ENCODE assay signal across 8 mouse cellular contexts in the genomic region with DNA sequence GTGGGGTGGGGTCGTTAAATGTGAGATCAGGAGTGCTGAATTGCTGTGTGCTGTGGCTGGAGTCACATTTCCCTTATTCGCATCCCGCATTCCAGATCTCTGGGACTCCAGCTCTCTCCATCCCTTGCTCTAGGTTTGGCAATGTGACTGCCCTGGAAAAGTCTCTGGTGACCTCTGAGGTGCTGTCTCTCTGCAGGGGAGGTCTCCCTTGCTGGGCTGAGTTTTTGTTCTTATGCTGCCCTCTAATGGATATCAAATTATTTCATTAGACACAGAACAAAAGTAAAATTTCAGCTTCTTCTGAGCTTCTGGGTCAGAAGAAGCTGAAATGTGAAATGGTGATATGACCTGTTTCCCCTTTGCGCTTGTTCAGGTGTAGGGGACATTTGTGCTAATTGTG.
DNase-seq lines count a peak whose midpoint lies in the region; ATAC-seq and TF ChIP-seq lines count a peak whose summit lies in the region.

No protein-coding gene starts in this region.

- ATAC-seq in liver, postnatal 0 days: no peak
- no peak for ATAC-seq in liver, embryonic 11.5 days (replicated peaks; ENCODE audit: low FRiP score)
- no peak for ATAC-seq in hindbrain, embryonic 12.5 days (ENCODE audit: low FRiP score)

- DNase-seq in liver, postnatal 0 days: no peak
- no peak for DNase-seq in liver, embryonic 11.5 days (ENCODE audit: low spot score)
- DNase-seq in cerebellum, adult 9-10 months: peak; percentile 51
- DNase-seq in retina, embryonic 14.5 days (ENCODE audit: low spot score): peak; percentile 57
- no peak for DNase-seq in spleen, postnatal 36 days (ENCODE audit: low spot score in 2 of 2)
- DNase-seq in urinary bladder, adult 2 months (ENCODE audit: low spot score): no peak
- no peak for DNase-seq in thymus, adult 18-20 months

- no peaks in the 10 kb centered on the region for H3K9me3 ChIP-seq in liver, postnatal 0 days (ENCODE audit: low read length)
- H3K9me3 ChIP-seq in liver, embryonic 11.5 days (ENCODE audit: control insufficient read depth, low read length): no peaks in the 10 kb centered on the region
- H3K9me3 ChIP-seq in hindbrain, embryonic 12.5 days (replicated peaks): no peaks in the 10 kb centered on the region

- H3K9ac ChIP-seq in liver, postnatal 0 days (replicated peaks): no peak overlapping the region
- H3K9ac ChIP-seq in liver, embryonic 11.5 days (ENCODE audit: low read depth, low read length): no peak overlapping the region
- no peak overlapping the region for H3K9ac ChIP-seq in hindbrain, embryonic 12.5 days

- no peaks in the 10 kb centered on the region for H3K27me3 ChIP-seq in liver, postnatal 0 days (ENCODE audit: insufficient read depth, low read length)
- no peaks in the 10 kb centered on the region for H3K27me3 ChIP-seq in liver, embryonic 11.5 days (replicated peaks; ENCODE audit: control insufficient read depth, insufficient read depth, low read length)
- no peaks in the 10 kb centered on the region for H3K27me3 ChIP-seq in hindbrain, embryonic 12.5 days

- peak; percentile 35 for TF ChIP-seq CTCF in liver, postnatal 0 days (IDR thresholded peaks at IDR 0.05; ENCODE audit: low read depth)

- H3K27ac ChIP-seq in liver, postnatal 0 days (ENCODE audit: low read depth): no peak overlapping the region
- no peak overlapping the region for H3K27ac ChIP-seq in liver, embryonic 11.5 days (ENCODE audit: low read depth, low read length)
- H3K27ac ChIP-seq in hindbrain, embryonic 12.5 days: peak overlapping the region; percentile 24; the same call in 1 of the 2 replicates

- H3K4me1 ChIP-seq in liver, postnatal 0 days (ENCODE audit: insufficient read depth): no peaks in the 10 kb centered on the region
- no peaks in the 10 kb centered on the region for H3K4me1 ChIP-seq in liver, embryonic 11.5 days (replicated peaks; ENCODE audit: control insufficient read depth, insufficient read depth, low read length)
- peaks cover 21% of the 10 kb centered on the region for H3K4me1 ChIP-seq in hindbrain, embryonic 12.5 days

- WGBS in liver, postnatal 0 days (ENCODE audit: insufficient replicate concordance): 50% methylated on average over 4 of the region's 4 CpGs
- 50% methylated on average over 4 of the region's 4 CpGs for WGBS in liver, embryonic 11.5 days
- WGBS in hindbrain, embryonic 12.5 days: 29% methylated on average over 4 of the region's 4 CpGs

- H3K36me3 ChIP-seq in liver, postnatal 0 days (replicated peaks; ENCODE audit: insufficient read depth, low read length): no peaks in the 10 kb centered on the region
- no peaks in the 10 kb centered on the region for H3K36me3 ChIP-seq in liver, embryonic 11.5 days (ENCODE audit: control insufficient read depth, insufficient read depth, low read length)
- H3K36me3 ChIP-seq in hindbrain, embryonic 12.5 days: no peaks in the 10 kb centered on the region

- no peak overlapping the region for H3K4me3 ChIP-seq in liver, postnatal 0 days (ENCODE audit: low read depth, low read length)
- H3K4me3 ChIP-seq in liver, embryonic 11.5 days (ENCODE audit: low read depth, low read length): no peak overlapping the region
- H3K4me3 ChIP-seq in hindbrain, embryonic 12.5 days: no peak overlapping the region

- H3K4me2 ChIP-seq in liver, postnatal 0 days (ENCODE audit: low read depth, low read length): no peak overlapping the region
- no peak overlapping the region for H3K4me2 ChIP-seq in liver, embryonic 11.5 days
- no peak overlapping the region for H3K4me2 ChIP-seq in hindbrain, embryonic 12.5 days (replicated peaks)

- no peak for TF ChIP-seq EP300 in liver, postnatal 0 days (IDR thresholded peaks at IDR 0.05; ENCODE audit: low read depth)

Comparison
In these comparisons a context has a peak if more than half of its experiments do, and no peak if none do; other contexts are left out.
1. DNase-seq: peak in cerebellum, adult 9-10 months (single experiment) and retina, embryonic 14.5 days (single experiment); none in liver, postnatal 0 days (single experiment), liver, embryonic 11.5 days (single experiment), spleen, postnatal 36 days (0 of 2), urinary bladder, adult 2 months (single experiment) and thymus, adult 18-20 months (0 of 2).